Mouse (Mus musculus): ENCODE results near the gene Mink1. TPM values are rescaled to one million over a fixed set of nuclear protein-coding genes. Genes with fewer than 3 reads are reported as not detected.

Gene Mink1
- total RNA-seq, 1 experiment: 23.0 TPM

DNA sequence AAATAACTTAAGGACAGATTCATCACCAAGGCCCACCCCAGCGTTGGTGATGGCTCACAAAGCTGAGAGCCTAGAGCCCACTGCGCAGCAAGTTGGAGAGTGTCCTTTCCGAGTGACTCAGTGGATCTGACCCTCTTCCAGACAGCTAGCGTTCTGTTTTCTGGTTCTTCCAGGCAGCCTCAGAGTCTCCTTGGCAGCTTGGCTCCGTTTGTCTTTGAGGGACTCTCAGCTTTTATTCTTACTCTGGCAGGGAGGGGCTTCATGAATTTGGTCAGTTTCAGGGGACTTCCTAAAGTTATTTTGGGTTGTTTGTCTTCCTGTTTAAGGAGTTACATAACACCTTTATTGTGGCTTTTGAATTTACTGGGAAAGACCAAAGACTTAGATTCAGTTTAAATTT lies 24.3 kb downstream of the Mink1 start:
- Histone ChIP-seq H3K9me3 (ENCODE audit: control insufficient read depth, insufficient read depth, low read depth, low read length) (no peaks in the 10 kb centered on the region), H3K9ac (ENCODE audit: insufficient read depth, low read depth, low read length, poor library complexity, severe bottlenecking) (no peak overlapping the region), H3K36me3 (ENCODE audit: control insufficient read depth, insufficient read depth, low read length, poor library complexity, severe bottlenecking) (no peaks in the 10 kb centered on the region), H3K4me1 (ENCODE audit: control insufficient read depth in 2 of 2, insufficient read depth in 2 of 2, low read length in 2 of 2, poor library complexity in 1 of 2) (peaks cover 0 to 5% of the 10 kb centered on the region in 2 experiments; a peak in 1 of 4 replicates), H3K27ac (ENCODE audit: insufficient read depth, low read depth, low read length, poor library complexity, severe bottlenecking) (no peak overlapping the region), H3K4me3 (ENCODE audit: insufficient read depth in 1 of 2, low read depth in 1 of 2, low read length in 2 of 2, poor library complexity in 1 of 2, severe bottlenecking in 1 of 2) (no peak overlapping the region)
- no peak for DNase-seq (ENCODE audit: low read depth, low spot score)
- no peak for TF ChIP-seq MAFK (IDR thresholded peaks at IDR 0.05; ENCODE audit: insufficient read depth, low read depth, low read length)
- no peak for TF ChIP-seq CHD2 (IDR thresholded peaks at IDR 0.05; ENCODE audit: low read depth, low read length)
- TF ChIP-seq HCFC1 (IDR thresholded peaks at IDR 0.05; ENCODE audit: borderline replicate concordance, insufficient read depth, low read length): no peak
- no peak for TF ChIP-seq ZC3H11A (IDR thresholded peaks at IDR 0.05; ENCODE audit: borderline replicate concordance, low read depth, low read length)
- no peak for TF ChIP-seq ZNF384 (IDR thresholded peaks at IDR 0.05; ENCODE audit: low read depth, low read length)
- in situ Hi-C loops (cut with MboI; ENCODE audit: low sequenced_read_pairs in 2 of 2, unreplicated experiment in 2 of 2): no loop called here

DNA sequence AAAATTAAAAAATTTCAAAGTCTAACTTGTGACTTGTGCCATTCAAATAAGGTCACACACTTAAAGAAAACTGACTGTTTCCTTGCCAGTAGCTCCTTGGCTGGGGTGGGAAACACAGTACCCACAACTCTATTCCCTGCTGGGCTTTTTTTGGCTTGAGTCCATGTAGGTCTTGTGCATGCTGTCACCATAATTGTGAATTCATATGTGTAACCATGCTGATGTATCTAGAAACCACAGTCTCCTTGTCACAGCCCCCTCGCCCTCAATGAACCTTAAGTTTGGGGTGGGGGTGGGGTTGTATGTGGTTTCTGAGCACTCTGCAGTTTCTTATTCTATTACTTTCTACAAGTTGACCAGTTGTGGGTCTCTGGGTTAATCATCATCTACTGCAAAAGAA lies 29.1 kb downstream of the Mink1 start:
- TF ChIP-seq CHD2 (IDR thresholded peaks at IDR 0.05; ENCODE audit: low read depth, low read length) (no peak), MAFK (IDR thresholded peaks at IDR 0.05; ENCODE audit: insufficient read depth, low read depth, low read length) (no peak), ZNF384 (IDR thresholded peaks at IDR 0.05; ENCODE audit: low read depth, low read length) (no peak), HCFC1 (IDR thresholded peaks at IDR 0.05; ENCODE audit: borderline replicate concordance, insufficient read depth, low read length) (no peak), ZC3H11A (IDR thresholded peaks at IDR 0.05; ENCODE audit: borderline replicate concordance, low read depth, low read length) (no peak)
- in situ Hi-C loops (cut with MboI; ENCODE audit: low sequenced_read_pairs in 2 of 2, unreplicated experiment in 2 of 2): no loop called here

DNA sequence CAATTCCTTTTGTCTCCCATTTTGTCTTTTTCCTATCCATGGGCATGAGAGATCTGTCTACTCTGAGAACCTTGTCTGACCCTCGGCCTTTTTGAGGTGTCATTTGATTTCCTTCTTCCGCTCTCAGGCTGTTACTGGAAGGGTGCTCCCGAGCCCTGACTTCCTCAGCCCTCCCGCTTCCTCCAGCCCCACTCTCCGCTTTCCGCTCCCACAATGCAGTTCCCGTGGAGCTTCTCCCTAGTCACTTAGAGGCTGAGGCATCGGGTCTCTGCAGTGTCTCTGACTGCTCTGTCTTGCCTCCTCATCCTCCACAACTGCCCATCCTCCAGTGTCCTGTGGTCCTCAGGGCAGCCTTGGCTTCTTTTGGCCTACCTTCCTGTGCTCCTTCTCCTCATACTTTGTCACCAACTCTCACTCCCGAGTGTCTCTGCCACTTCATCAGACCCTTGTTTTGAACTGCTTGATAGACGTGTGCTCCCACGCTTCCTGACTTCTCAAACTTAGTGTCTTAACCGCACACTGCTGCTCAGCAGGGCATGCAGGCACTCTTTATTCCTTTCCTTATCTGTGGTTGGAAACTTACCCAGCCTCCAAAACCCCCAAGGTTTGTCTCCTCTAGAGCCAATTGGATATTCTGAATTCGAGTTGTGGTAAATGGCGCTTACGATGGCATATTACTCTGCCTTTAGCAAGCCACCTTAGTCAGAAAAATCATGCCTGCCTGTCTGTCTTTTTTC lies 31.7 kb downstream of the Mink1 start:
- H3K4me3 ChIP-seq (ENCODE audit: insufficient read depth in 1 of 2, low read depth in 1 of 2, low read length in 2 of 2, poor library complexity in 1 of 2, severe bottlenecking in 1 of 2): no peak overlapping the region
- DNase-seq (ENCODE audit: low read depth, low spot score): no peak
- H3K4me1 ChIP-seq (ENCODE audit: control insufficient read depth in 2 of 2, insufficient read depth in 2 of 2, low read length in 2 of 2, poor library complexity in 1 of 2): peaks cover 0 to 2% of the 10 kb centered on the region in 2 experiments; a peak in 1 of 4 replicates
- no peak overlapping the region for H3K9ac ChIP-seq (ENCODE audit: insufficient read depth, low read depth, low read length, poor library complexity, severe bottlenecking)
- H3K27ac ChIP-seq (ENCODE audit: insufficient read depth, low read depth, low read length, poor library complexity, severe bottlenecking): no peak overlapping the region
- peaks cover 8% of the 10 kb centered on the region; the same call in 1 of the 2 replicates for H3K36me3 ChIP-seq (ENCODE audit: control insufficient read depth, insufficient read depth, low read length, poor library complexity, severe bottlenecking)
- no peaks in the 10 kb centered on the region for H3K9me3 ChIP-seq (ENCODE audit: control insufficient read depth, insufficient read depth, low read depth, low read length)
- TF ChIP-seq CHD2 (IDR thresholded peaks at IDR 0.05; ENCODE audit: low read depth, low read length) (no peak), HCFC1 (IDR thresholded peaks at IDR 0.05; ENCODE audit: borderline replicate concordance, insufficient read depth, low read length) (no peak), ZC3H11A (IDR thresholded peaks at IDR 0.05; ENCODE audit: borderline replicate concordance, low read depth, low read length) (no peak), MAFK (IDR thresholded peaks at IDR 0.05; ENCODE audit: insufficient read depth, low read depth, low read length) (no peak), ZNF384 (IDR thresholded peaks at IDR 0.05; ENCODE audit: low read depth, low read length) (no peak)
- in situ Hi-C loops (cut with MboI; ENCODE audit: low sequenced_read_pairs in 2 of 2, unreplicated experiment in 2 of 2): no loop called here

More for the DNA sequence above, 29.1 kb downstream of the Mink1 start:
- Histone ChIP-seq H3K36me3 (ENCODE audit: control insufficient read depth, insufficient read depth, low read length, poor library complexity, severe bottlenecking) (no peaks in the 10 kb centered on the region), H3K27ac (ENCODE audit: insufficient read depth, low read depth, low read length, poor library complexity, severe bottlenecking) (no peak overlapping the region), H3K9ac (ENCODE audit: insufficient read depth, low read depth, low read length, poor library complexity, severe bottlenecking) (no peak overlapping the region), H3K9me3 (ENCODE audit: control insufficient read depth, insufficient read depth, low read depth, low read length) (no peaks in the 10 kb centered on the region), H3K4me3 (ENCODE audit: insufficient read depth in 1 of 2, low read depth in 1 of 2, low read length in 2 of 2, poor library complexity in 1 of 2, severe bottlenecking in 1 of 2) (no peak overlapping the region), H3K4me1 (ENCODE audit: control insufficient read depth in 2 of 2, insufficient read depth in 2 of 2, low read length in 2 of 2, poor library complexity in 1 of 2) (peaks cover 0 to 2% of the 10 kb centered on the region in 2 experiments; a peak in 1 of 4 replicates)
- DNase-seq (ENCODE audit: low read depth, low spot score): no peak

DNA sequence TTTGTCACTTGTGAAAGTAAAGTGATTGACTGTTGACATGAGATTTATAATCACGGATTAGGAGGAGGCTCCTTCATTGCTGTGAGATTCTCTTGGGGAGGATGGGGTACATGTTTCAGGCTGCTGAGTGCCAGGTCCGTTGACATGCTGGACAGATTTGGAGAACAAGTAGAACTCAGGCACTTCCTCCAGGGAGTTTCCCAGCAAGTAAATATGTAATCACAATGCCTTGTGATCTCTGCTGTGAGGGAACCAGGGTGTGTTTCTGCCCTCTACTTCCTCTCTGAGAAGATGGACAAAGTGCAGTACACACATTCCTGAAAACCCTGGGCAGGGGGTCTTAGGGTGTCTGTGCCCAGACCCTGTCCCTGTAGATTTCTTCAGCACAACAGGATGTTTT lies 33.0 kb downstream of the Mink1 start:
- TF ChIP-seq ZNF384 (IDR thresholded peaks at IDR 0.05; ENCODE audit: low read depth, low read length): no peak
- no peak for TF ChIP-seq MAFK (IDR thresholded peaks at IDR 0.05; ENCODE audit: insufficient read depth, low read depth, low read length)
- TF ChIP-seq ZC3H11A (IDR thresholded peaks at IDR 0.05; ENCODE audit: borderline replicate concordance, low read depth, low read length): no peak
- TF ChIP-seq HCFC1 (IDR thresholded peaks at IDR 0.05; ENCODE audit: borderline replicate concordance, insufficient read depth, low read length): no peak
- no peak for TF ChIP-seq CHD2 (IDR thresholded peaks at IDR 0.05; ENCODE audit: low read depth, low read length)
- no peak for DNase-seq (ENCODE audit: low read depth, low spot score)
- Histone ChIP-seq H3K27ac (ENCODE audit: insufficient read depth, low read depth, low read length, poor library complexity, severe bottlenecking) (no peak overlapping the region), H3K4me3 (ENCODE audit: insufficient read depth in 1 of 2, low read depth in 1 of 2, low read length in 2 of 2, poor library complexity in 1 of 2, severe bottlenecking in 1 of 2) (no peak overlapping the region), H3K9ac (ENCODE audit: insufficient read depth, low read depth, low read length, poor library complexity, severe bottlenecking) (no peak overlapping the region), H3K36me3 (ENCODE audit: control insufficient read depth, insufficient read depth, low read length, poor library complexity, severe bottlenecking) (peaks cover 10% of the 10 kb centered on the region; the same call in 1 of the 2 replicates), H3K4me1 (ENCODE audit: control insufficient read depth in 2 of 2, insufficient read depth in 2 of 2, low read length in 2 of 2, poor library complexity in 1 of 2) (peaks cover 0 to 2% of the 10 kb centered on the region in 2 experiments; a peak in 1 of 4 replicates), H3K9me3 (ENCODE audit: control insufficient read depth, insufficient read depth, low read depth, low read length) (no peaks in the 10 kb centered on the region)
- in situ Hi-C loops (cut with MboI; ENCODE audit: low sequenced_read_pairs in 2 of 2, unreplicated experiment in 2 of 2): no loop called here

All from ES-E14 (cell line).